Mouse (Mus musculus) fibroblast of lung, adult 2 months (primary cell): ENCODE results near the gene Ypel4.

Experiments
- DNase-seq: peaks from one replicate; pipeline ENCODE4 v3.0.0-alpha.2; 2011; ENCODE audit warnings: low read depth

Gene Ypel4

DNA sequence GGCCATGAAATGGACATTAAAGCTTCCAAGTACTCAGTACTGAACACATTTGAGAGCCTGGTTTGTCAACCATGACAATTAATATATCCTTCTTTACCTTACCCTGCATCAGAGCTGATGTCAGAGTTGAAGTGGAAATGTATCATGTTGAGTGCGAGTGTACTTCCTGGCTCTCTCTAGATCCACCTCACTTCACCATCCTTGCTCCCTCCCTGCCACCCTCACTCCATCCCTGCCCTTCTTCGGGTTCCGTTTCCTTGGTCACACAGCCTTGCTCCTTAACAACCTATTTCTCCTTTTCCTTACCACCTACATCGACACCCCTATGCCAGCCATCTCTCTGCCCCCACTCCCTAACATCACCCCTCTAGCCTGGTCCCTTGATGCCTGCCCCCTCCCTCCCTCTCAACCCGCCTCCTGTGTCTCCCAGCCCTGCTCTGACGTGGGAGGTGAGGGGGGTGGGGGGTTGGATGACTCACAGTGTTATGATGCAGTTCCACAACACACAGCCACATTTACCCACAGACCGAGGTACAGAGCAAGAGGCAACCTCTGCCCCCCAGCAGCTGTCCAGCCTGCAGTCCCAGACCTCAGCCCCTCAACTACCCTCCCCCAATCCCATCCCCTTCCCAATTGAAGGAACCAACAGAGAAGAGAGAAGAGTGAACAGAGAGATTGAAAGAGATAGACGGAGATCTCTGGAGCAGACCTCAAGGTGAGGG is at the start of gene Ypel4:
Ypel4 (plus strand) TSS at position 480 of the 722 bp plus-strand sequence.
- no peak for DNase-seq

DNA sequence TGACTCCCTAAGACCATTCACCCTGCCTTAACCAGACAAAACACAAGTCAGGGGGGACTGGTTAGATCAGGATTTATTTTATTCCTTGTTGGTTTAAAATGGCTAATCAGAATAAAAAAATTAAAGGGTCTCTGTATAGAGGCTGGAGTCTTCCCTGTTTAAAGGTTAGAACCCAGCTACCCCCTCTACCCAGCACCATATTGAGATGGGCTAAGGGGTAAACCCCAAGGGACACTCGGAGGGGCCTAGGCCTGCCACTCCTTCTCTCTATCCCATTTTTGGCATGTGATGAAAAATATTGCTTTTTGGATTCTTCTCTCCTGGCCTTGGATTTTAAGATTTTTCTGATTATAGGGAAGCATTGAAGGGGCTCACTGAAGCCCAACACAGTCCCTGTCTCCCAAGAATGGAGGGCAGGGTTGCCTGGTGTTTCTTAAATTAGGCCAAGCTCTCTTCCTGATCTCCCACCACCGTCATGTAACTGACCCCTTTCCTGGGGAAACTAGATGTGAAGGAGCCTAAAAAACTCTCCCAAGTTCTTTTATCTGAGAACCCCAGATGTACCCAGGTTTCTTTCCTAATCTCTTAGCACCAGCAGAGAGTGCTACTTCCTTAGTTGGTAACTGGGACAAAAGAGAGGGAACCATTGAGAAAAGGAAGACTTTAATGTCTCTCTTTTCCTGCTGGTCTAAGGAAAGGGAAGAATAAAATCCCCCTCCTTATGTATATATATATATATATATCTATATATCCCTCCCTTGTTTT is 45.6 kb upstream of the Ypel4 start:
- DNase-seq, result no peak

DNA sequence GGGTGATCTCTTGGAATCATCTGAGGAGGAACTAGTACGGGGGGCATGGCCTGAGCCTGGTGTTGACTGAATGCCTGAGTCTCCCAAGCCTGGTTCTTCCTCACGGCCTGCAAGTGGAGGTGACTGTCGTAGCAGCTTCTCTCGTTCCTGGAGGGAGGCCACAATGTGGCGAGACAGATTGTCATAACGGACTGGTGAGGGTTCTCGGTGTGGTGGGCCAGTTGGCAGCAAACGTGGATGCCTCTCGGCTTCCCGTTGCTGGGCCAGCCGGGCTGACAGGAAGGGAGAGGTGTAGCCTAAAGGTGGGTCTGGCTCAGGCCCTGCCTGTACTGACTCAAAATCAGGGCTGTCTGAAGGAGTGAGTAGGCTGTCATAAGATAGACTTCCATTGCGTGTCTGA is 43.8 kb upstream of the Ypel4 start:
- no peak for DNase-seq

DNA sequence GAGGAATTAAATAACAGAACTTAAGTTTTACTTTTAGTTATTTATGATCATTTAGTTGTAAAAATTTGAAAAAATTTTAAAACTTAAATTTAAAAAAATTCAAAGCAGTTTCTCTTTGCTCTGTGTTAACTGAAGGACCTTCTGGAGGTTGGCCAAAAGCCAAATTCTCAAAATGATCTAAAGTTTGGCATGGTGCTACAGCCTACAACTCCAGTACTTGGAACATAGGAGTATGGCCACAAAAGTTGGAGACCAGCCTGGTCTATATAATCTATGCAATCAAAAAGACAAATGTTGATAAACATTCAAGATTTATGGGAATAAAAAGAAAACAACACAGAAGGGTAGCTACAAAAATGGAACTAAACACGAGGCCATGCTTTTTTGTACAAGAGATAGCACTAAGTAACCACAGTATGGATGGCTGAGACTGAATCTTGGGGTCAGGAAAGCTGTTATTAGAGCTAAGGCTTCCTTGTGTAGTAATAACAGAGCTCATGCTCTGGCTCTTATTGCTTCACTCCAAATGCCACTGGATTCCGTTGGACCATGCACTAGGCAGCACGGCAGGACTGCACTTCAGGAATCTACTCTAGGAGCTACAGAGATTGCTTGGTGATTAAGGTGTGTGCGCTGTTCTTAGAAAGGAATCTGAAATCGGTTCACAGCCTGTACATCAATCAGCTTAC is 38.7 kb upstream of the Ypel4 start:
- DNase-seq, result no peak

DNA sequence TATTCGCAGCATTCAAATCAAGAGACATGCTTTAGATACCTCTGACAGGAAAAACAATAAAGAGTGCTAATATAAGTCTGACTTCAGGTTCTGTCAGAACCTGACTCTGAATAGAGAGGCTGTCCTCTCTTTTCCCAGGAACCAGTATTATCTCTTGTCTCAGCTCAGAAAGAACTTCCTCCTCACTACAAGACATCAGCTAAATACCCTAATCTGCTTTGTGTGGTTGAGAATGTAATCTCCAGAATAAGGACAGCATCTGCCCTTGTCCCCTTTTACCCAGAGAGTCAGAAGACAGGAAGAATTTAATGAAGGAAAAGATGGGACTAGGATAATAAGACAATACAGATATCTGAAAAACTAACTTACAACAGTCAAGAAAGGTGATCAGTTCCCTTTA is 30.4 kb upstream of the Ypel4 start:
- no peak for DNase-seq

DNA sequence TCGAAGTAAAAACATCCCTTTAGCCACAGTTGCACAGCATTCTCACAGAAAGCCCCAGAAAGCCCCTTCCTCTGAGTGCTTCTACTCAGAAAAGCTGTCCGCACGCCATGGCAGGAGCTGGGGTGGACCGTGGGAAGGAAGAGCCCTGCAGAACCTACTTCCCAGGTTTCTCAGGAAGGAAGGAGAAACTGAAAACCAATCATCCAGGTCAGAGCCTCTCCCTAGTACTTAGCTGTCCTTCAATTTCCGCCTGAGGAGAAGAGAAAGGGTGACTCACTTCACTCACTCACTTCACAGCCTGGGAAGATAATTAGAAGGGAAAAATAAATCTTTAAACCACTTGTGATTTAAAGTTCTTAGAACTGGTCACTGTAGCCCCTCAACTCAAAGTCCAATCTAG is 29.5 kb upstream of the Ypel4 start:
- DNase-seq, result no peak

DNA sequence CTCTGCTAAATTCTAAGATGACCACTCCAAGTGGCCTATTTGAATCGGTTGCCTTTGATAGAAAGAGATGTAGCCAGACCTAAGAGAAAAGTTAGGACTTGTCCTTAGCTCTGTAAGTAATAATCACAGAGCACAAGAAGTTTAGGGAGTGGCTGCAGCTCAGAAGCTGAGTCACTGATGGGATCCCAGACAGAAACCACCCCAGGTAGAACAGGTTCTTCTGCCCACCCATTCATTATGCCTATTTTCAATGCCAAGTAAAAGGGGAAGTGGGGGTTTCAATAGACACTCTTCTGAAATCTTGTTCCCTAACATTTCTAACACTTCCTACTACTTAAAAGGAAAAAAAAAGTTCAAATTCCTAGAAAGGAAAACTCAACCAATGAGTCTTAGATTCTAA is 28.6 kb upstream of the Ypel4 start:
- DNase-seq, result no peak

DNA sequence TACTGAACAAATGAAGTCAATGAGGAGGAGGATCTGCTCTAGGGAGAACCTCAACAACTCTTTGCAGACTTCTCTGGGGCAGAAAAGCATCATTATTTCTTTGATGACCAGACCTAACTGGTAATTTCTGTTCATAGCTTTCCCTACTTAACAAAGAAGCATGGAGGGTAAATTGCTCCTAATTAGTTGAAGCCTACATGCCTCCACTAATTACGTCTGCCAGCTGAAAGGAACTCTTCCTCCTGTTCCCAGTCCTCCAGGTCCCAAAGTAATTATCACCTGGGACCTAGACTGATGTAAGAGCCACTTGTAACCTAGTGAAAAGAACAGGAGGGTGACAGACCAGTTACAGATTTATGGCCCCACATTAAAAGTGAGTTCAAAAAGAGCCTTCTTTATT is 26.3 kb upstream of the Ypel4 start:
- no peak for DNase-seq

DNA sequence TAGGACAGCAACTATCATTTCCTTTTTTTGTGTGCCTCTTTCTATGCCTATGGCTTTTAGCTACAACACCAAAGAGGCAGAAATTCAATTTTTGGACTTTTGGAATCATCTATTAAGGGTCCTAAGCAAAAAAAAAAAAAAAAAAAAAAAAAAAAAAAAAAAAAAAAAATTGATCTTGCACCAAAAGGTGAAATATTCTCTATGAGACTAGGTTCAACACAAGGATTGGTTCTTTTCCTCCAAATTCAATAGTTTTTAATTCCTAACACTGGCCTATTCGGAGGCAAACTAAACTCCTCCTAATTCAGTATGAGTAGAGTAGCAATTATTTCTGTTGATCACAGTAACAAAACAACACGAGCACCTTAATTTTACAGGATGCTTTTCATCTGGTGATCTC is 22.0 kb upstream of the Ypel4 start:
- no peak for DNase-seq

DNA sequence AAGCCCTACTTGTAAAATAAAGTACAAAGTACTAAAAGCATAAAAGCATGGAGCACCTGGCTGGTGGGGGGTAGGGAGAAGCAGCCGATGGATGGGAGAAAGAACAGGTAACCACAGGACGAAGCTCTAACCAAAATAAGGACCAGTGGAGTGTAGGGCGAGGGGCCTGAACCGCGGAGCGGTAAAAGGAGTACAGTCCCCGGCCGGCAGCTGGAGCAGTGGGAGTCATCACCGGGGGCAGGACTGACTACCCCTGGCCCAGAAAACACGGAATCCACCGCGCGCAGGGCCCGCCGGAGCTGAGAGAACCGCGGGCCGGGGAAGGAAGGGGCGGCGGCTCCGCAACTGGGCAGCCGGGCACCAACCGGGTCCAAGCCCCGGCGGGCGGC is 19.4 kb upstream of the Ypel4 start:
- DNase-seq, result no peak

DNA sequence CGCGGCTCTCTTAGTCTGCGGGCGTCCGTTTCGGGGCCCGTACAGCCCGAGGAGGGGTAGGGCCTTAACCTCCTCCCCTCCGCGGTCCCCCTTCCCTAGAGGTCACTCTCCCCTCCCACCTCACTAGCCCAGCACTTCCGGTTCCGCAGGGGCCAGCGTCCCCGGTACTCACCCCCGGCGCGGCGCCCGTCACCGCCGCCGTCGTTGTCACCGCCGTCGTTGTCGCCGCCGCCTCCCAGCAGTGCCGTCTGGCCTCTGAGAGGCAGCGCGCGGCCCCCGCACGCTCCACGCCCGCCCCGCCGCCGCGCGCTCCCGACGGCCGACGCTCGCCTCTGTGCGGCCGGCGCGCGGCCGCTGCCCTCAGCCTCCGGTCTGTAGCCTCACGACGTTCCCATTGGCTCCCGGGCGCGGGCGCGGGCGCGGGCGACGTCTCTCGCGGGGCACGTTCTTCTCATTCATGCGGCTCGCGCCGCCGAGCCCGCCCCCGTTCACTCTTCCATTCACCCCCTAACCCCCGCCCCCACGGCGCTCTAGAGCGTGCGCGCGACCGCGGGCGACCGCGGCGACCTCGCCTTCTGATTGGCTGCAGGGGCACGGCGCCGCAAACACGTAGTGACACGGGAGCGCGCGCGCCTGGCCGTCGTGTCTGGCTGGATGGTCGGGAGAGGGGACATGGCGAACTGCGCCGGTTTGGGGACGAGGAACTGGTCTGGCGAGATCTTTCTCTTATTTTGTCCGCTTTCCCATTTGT is 18.9 kb upstream of the Ypel4 start, which contains the start of gene Zdhhc5:
Zdhhc5 (minus strand) TSS at position 370 of the 751 bp plus-strand sequence.
- DNase-seq, result peak; percentile 91

DNA sequence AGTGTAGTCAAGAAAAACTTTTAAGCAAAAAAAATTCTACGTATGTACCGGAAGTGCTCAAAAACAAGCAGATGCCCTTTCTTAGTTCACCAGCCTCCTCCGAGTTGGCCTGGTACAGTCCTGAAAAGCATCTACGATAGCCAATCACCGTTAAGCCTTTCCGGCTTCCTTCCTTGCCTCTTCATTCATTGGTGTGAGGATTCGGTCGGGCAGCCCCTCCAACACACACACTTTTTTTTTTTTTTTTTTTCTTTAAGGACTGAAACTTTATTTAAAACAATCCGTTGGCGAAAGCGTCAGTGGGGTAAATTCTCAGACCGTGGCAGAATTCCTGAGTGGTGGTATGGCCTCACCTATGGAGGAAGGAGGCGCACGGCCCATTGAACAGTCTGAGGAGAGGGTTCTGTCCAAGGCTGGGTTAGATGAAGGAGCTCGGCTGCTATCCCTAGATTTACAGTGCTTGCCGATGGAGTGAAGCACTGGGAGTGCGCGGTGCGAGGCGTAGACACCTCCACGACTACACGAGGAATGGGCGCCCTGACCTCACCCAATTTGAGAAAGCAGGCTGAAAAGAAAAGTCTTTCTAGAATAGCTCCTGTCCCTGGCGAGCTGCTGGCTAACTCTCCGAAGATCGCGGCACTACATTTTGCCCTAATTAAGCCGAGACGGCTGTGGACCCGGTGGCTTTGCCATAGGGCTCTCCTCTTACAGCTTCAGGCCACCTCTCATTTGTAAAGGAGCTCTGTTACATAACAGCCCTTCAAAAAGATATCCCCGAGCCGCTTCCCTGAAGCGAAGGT is 18.1 kb upstream of the Ypel4 start:
- DNase-seq, result peak; percentile 94

DNA sequence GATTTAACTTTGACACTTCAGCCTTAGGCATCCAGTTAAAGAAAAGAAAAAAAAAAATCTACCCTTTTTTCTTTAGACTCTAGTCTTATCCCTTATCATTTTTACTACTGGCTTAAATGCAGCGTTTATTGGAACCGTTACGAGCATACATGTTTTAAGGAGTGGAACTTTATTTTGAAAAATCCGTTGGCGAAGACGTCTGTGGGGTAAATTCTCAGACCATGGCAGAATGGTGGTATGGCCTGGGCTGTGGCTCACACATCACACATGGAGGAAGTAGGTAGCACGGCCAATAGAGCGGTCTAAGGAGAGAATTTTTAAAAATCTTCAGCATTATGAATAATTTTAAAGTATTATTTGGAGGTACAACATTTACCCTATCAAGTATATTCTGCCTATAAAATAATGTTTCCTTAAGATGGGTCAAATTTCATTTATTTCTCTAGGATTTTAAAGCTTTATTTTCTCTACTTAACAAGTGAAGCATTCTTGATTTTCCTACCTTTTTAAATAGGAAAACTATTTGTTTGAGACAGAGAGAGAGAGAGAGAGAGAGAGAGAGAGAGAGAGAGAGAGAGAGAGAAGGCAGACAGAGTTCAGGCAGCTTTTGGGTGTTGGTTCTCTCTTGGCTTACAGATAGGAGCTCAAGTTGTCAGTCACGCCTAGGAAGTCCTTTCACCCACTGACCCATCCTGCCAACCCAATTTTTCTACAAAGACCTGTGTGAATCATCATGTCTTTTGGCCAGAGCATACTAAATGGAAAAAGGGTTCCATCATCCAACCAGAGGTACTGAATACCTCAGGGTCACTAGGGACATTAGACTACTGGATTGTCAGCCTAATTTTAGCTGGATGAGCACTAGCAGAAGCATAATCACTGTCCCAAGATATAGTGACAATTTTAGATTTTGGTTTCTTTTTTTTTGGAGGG is 17.2 kb upstream of the Ypel4 start:
- no peak for DNase-seq

DNA sequence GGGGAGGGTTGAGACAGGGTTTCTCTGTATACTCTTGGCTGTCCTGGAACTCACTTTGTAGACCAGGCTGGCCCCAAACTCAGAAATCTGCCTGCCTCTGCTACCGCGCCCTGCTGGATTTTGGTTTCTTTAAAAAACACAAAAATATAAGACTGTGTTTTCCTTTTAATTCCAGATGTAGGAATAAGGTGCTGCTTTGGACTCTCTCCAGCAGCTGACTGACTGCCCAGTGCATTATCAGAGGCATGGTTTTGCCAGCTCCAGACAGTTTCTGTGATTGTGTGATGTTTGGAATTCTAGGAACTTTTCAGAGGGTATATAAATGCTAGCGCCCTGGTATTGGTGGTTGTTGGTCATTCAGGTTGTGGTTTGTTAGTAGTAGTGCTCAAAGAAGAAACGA is 16.5 kb upstream of the Ypel4 start:
- DNase-seq, result no peak

DNA sequence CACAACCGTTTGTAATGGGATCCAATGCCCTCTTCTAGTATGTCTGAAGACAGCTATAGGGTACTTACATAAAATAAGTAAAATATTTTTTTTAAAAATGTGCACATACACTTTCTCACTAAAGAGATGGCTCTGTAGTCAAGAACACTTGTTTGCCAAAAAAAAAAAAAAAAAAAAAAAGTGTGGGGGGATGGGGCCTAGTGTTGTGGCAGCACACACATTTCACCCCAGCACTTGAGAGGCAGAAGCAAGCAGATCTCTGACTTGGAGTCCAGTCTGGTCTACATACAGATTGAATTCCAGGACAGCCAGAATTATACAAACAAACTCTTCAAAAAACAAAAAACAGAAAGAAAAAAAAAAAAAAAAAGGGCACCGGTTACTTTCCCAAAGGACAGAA is 13.1 kb upstream of the Ypel4 start:
- DNase-seq, result no peak

DNA sequence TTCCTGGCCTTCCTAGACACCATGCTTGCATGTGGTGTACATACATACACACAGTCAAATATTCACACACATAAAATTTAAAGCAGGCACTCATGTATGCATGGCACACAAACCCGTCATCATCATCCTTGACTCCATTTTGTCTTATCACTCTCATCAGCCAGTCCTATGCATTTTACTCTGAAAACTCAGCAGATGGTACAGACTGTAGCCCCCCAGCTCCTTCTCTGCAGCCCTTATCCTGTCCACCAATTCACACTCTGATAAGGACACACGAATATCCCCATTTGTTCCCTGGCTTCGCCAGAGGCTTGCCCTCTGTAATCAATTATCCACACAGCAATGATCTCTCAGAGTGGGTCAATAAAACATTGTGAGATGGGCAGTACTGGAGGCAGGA is 12.7 kb upstream of the Ypel4 start:
- no peak for DNase-seq

DNA sequence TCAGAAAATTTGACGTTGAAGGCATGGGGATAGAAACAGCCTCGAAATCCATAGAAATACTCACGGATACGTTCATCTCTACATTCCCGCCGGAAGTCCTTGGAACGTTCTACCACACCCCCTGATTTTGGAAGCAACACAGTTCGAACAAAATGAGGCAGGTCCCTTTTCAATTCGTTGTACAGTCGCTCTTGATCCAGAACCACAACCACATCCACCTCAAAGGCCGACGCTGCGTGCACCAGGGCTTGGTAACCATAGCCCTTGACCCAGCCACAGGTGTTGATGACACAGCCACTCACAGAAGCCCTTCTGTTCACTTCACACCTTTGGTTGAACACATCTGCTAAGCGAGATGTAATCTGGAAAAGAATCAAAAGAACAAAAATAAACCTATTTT is 10.0 kb upstream of the Ypel4 start:
- DNase-seq, result no peak

DNA sequence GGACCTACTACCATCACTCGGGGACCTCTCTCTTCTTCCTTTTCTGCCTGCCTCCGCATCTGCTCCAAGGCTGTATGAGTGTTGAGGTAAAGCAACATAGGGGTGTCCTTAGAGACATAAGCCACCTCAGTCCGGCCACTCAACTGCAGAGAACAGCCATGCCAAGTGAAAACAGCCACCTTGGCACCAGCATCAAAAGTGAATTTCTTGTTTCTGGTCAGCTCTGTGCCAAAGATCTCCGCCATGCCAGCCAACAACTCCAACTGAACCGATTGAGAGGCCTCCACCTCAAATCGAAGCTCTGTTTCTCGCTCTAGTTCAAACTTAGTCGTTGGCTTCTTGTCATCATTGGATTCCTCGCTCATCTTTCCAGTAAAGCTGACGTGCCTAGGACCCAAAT is 8.1 kb upstream of the Ypel4 start:
- no peak for DNase-seq

DNA sequence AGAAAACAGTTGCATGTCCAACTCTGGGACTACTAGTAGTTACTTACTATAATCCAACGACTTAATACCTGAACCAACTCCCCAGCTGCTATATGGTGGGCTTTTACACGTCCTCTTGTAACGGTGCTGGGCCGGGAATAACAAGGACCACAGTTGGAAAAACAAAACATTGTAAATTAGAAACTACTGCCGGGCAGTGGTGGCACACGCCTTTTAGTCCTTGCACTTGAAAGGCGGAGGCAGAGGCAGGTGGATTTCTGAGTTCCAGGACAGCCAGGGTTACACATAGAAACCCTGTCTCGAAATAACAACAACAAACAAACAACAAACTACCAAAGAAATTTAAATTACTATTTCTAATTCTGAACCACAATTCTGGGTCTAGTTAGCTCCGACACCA is 7.1 kb upstream of the Ypel4 start:
- no peak for DNase-seq

DNA sequence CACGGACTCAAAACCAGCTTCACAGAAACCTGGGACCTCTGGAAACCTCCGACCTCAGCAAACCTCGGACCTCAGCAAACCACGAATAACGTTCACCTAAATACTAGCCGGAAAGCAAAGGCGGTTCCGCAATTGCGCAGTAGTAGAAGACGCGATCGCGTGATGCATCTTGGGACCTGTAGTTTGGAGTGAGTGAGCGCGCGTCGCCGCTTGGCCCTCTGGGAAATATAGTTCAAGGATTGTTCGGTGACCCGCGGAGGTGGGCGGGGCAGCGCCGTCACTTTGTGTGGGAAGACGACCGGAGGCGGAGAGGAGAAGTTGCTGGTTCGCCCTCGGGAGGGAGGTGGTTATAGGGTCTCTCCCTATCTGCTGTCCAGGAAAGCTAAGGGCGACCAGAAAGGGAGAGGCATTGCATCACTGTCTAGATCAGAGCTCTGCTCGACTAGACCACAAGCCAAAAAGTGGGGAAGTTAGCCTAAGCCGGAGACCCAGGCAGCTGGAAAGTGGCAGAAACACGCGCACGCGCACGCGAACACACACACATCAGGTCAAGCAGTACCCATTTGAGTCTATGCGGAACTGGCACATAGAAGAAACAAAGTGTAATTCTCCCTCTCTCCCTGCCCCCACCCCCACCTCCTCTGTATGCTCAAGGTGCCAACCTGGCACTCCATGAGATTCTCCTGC is 6.5 kb upstream of the Ypel4 start, which contains the start of gene Clp1:
Clp1 (minus strand) TSS at position 179 of the 687 bp plus-strand sequence.
- peak; percentile 95 for DNase-seq
